Mouse (Mus musculus) thymus, adult 2 months (tissue): Measurements from ENCODE around the gene Usp6nl. TPM values are rescaled to one million over a fixed set of nuclear protein-coding genes. Genes with fewer than 3 reads are reported as not detected.

Experiments
- DNase-seq: peaks from one replicate; pipeline ENCODE4 v3.0.0; 2021
- H3K27ac ChIP-seq: fragments of 200-500 bp; 2 replicates; pipeline ENCODE4 v1.5.1; 2012; ENCODE audit warnings: low read length, control low read depth; ENCODE audit not compliant: control insufficient read depth, insufficient read depth
- H3K27me3 ChIP-seq: fragments of 200-500 bp; 2 replicates; pipeline ENCODE4 v1.6.1; 2012; ENCODE audit warnings: mild to moderate bottlenecking, low read length, moderate library complexity, mixed read lengths; ENCODE audit not compliant: control insufficient read depth, insufficient read depth
- H3K36me3 ChIP-seq: fragments of 200-500 bp; 2 replicates; pipeline ENCODE4 v1.6.1; 2012; ENCODE audit warnings: mild to moderate bottlenecking, low read length, moderate library complexity; ENCODE audit not compliant: control insufficient read depth, insufficient read depth
- H3K4me1 ChIP-seq: fragments of 200-500 bp; replicated peaks from 2 replicates; pipeline ENCODE4 v1.6.1; 2012; ENCODE audit warnings: low read length; ENCODE audit not compliant: control insufficient read depth, insufficient read depth
- H3K4me3 ChIP-seq: fragments of 200-500 bp; 2 replicates; pipeline ENCODE4 v1.5.1; 2012; ENCODE audit warnings: mild to moderate bottlenecking, low read length, control low read depth, moderate library complexity; ENCODE audit not compliant: control insufficient read depth, insufficient read depth
- CTCF ChIP-seq: fragments of 200-500 bp; IDR thresholded peaks from 2 replicates; pipeline ENCODE4 v1.5.1; 2012; ENCODE audit warnings: mild to moderate bottlenecking, control low read depth, low read length, moderate library complexity, borderline replicate concordance; ENCODE audit not compliant: control insufficient read depth, poor library complexity, insufficient read depth; ENCODE audit errors: extremely low read depth
- POLR2A ChIP-seq: fragments of 200-500 bp; IDR thresholded peaks from 2 replicates; pipeline ENCODE4 v1.6.1; 2012; ENCODE audit warnings: mild to moderate bottlenecking, low read length, control low read depth, moderate library complexity; ENCODE audit not compliant: control insufficient read depth, poor library complexity, insufficient read depth; ENCODE audit errors: extremely low read depth
- WGBS: fragments of 180-500 bp; shearing (Covaris S2); methylation state at CpG from one replicate; pipeline ENCODE4 v1.1.7; 2018; 5-methylcytosine and 5-hydroxymethylcytosine counted together
- polyA plus RNA-seq: library from polyadenylated mRNA; depleted of rRNA; stranded (reverse); fragments of >200 nt; gene quantifications from 2 replicates; pipeline ENCODE4 v1.2.3, GENCODE M21; 2012

Gene Usp6nl
- polyA plus RNA-seq, 1 experiment, result 7.2 TPM

DNA sequence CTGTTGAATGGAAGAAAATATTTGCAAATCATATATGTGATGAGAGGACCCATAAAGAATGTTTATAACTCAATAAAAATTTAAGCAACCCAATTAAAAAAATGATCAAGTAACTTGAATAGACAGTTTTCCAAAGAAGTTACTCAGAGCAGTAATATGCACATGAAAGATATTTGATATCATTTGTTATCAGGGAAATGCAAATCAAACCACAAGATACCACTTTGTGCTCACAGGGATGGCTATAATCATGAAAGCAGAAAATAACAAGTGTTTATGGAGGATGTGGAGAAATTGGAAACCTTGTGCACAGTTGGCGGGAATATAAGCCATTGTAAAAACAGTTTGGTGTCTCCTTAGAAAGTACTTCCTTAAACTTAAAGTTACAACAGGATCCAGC is 8.7 kb upstream of the Usp6nl start:
- Histone ChIP-seq H3K27me3 (no peaks in the 10 kb centered on the region), H3K27ac (no peak overlapping the region), H3K4me1 (no peaks in the 10 kb centered on the region), H3K4me3 (no peak overlapping the region), H3K36me3 (no peaks in the 10 kb centered on the region)
- TF ChIP-seq POLR2A (no peak), CTCF (no peak)
- 96% methylated on average over 1 of the region's 1 CpGs for WGBS
- no peak for DNase-seq

DNA sequence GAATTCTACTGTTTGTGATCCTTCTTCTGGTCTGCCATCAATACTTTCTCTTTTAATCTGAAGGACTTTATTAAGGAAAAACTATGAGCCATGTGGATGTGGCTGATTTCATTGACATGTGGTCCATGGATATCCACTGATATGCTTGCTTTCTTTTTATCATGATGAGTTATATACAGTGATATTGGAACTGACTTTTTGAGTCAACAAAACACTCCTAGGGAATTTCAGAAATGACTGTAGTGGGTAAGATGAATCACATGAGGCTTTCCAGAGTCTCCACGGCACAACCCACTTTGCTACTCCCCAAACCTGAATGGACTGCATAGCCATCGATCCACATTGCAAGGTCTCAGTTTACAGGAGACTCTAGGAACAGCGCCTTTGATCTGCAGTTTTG is 2.3 kb upstream of the Usp6nl start:
- Histone ChIP-seq H3K36me3 (no peaks in the 10 kb centered on the region), H3K27ac (no peak overlapping the region), H3K4me1 (0 out of 2 replicates have a peak, but pooled peaks cover 2% of the 10 kb centered on the region), H3K27me3 (no peaks in the 10 kb centered on the region), H3K4me3 (no peak overlapping the region)
- TF ChIP-seq CTCF (no peak), POLR2A (no peak)
- no peak for DNase-seq
- 89% methylated on average over 3 of the region's 3 CpGs for WGBS

DNA sequence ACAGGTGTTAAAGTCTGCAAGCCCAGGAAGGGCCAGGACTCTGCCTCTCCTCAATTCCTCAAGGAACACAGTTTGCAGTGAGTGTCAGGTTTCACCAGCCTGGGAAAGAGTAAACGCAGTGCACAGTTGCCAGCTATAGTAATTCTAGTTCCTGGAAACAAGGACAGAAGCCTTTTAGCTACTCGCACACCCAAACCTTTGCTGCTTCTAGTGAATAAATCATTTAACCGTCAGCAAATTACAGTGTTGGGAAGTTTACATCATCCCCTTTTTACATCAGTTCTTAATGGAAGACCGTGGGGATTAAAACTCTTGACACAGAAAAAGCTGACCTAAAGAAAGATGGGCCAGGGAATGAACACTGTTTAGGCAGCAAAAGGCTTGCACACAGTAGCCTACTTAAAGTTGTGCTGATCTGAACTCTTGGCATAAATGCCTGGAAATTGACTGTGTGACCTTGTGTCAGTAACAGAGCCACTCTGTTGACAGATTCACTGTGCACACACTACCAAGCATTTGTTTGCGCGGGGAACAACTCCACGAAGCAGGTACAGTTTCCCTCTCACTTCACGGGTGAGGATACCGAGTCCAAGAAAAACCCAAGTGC is 595 bp upstream of the Usp6nl start:
- DNase-seq, result no peak
- 41% methylated on average over 9 of the region's 9 CpGs for WGBS

DNA sequence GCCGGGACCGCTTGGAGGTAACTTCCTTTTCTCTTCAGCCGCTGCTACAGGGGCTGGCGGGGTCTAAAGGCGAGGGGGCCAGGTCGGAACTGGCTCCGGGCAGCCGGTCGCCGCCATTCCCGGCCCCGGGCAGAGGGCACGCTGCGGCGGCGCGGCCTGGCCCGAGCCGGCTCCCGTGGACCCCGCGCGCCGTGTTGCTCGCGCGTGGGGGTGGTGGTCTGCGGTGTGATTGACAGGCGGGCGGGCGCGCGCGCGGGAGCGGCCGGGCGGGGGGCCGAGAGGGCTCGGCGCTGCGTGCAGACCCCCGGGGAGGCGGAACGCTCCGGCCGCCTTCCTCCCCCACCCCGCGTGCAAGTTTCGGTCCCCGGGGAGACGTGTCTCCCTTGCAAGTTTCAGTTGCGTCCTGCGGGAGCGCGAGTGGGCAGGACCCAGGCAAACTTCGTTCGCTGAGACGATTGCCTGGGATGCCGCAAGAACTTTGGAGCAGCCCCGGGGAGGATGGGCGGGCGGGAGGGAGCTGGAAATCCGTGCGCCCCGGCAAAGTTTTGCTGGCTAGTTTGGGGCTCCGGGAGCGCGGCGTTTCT is 563 bp downstream of the Usp6nl start:
- under 1% methylated on average over 70 of the region's 70 CpGs for WGBS
- TF ChIP-seq CTCF (no peak), POLR2A (no peak)
- Histone ChIP-seq H3K36me3 (no peaks in the 10 kb centered on the region), H3K27me3 (no peaks in the 10 kb centered on the region), H3K4me1 (0 out of 2 replicates have a peak, but pooled peaks cover 2% of the 10 kb centered on the region), H3K4me3 (peak overlapping the region; percentile 80), H3K27ac (no peak overlapping the region)
- peak; percentile 61 for DNase-seq

More for the DNA sequence above, 595 bp upstream of the Usp6nl start:
- peak overlapping the region; percentile 5; the same call in 1 of the 2 replicates for H3K27ac ChIP-seq
- H3K4me1 ChIP-seq, result 0 out of 2 replicates have a peak, but pooled peaks cover 2% of the 10 kb centered on the region
- H3K4me3 ChIP-seq, result peak overlapping the region; percentile 80
- no peak for TF ChIP-seq CTCF
- no peaks in the 10 kb centered on the region for H3K27me3 ChIP-seq
- H3K36me3 ChIP-seq, result no peaks in the 10 kb centered on the region

DNA sequence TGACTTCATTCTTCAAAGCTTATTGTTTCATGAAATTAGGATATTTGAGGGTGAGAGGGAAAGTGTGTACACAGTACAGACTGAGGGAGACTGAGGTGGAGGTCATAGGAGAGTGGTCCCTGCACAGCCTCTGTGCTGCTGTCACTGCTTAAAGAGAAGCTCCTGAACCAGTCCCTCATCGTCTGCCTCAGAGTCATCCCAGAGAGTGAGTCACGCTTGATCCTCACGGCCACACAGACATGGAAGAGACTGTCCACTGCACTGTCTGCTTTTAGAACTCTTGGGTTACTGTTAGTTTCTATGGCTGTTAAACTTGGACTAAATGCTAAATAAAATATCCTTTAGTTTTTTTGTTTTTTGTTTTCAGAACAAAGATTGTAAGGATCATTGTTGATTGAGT is 3.2 kb downstream of the Usp6nl start:
- Histone ChIP-seq H3K4me1 (0 out of 2 replicates have a peak, but pooled peaks cover 2% of the 10 kb centered on the region), H3K36me3 (no peaks in the 10 kb centered on the region), H3K27ac (no peak overlapping the region), H3K4me3 (no peak overlapping the region), H3K27me3 (no peaks in the 10 kb centered on the region)
- TF ChIP-seq CTCF (no peak), POLR2A (no peak)
- 92% methylated on average over 3 of the region's 3 CpGs for WGBS
- no peak for DNase-seq

DNA sequence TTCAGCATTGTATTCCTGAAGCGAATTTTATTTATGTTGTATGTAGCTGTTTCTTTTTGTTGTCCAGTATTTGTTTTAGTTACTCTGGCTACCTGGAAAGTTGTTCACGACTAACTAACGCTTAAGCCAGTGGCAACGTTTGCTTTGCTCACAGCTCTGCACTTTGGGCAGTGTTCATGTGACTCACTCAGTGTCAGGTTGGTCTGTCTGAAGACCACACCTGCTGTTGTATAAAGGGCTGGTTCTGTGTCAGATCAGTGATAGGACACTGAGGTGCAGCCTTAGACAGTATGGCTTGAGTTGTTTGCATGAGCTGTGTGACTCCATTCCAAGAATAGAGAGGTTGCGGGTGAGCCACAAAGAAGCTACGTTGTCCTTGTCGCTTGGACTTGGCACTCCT is 6.5 kb downstream of the Usp6nl start:
- H3K4me1 ChIP-seq, result no peaks in the 10 kb centered on the region
- H3K36me3 ChIP-seq, result no peaks in the 10 kb centered on the region
- WGBS, result 95% methylated on average over 7 of the region's 7 CpGs
- H3K27ac ChIP-seq, result no peak overlapping the region
- DNase-seq, result no peak
- no peaks in the 10 kb centered on the region for H3K27me3 ChIP-seq
- no peak for TF ChIP-seq CTCF
- no peak overlapping the region for H3K4me3 ChIP-seq

DNA sequence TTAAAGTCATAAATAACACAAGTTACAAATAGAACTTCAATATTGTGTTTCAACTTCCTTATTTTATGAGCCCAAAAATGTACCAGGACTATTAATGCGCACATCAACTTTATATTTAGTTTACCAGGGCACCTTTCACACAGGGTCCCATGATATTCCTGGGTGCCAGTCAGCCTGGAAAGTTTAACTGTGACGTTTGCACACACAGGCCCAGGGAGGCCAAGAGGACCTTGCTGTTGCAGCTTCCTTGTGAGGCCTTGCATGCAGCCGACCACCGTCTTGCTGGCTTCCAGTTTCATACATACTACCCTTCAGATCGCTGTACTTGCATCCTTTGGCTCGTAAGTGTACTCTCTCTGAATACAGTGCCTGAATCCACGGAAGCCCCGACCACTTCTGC is 8.3 kb downstream of the Usp6nl start:
- no peak for DNase-seq
- H3K27me3 ChIP-seq, result no peaks in the 10 kb centered on the region
- no peaks in the 10 kb centered on the region for H3K4me1 ChIP-seq
- H3K36me3 ChIP-seq, result no peaks in the 10 kb centered on the region
- H3K4me3 ChIP-seq, result no peak overlapping the region
- 82% methylated on average over 8 of the region's 8 CpGs for WGBS
- TF ChIP-seq CTCF (no peak), POLR2A (no peak)
- no peak overlapping the region for H3K27ac ChIP-seq
